Mouse (Mus musculus) heart, postnatal 0 days (tissue): ENCODE measurements around the gene Prkn. TPM values are rescaled to one million over a fixed set of nuclear protein-coding genes. Genes with fewer than 3 reads are reported as not detected.

Experiments
- ATAC-seq: fragments of 200-750 bp; cut with Nextera tagmentation; 2 replicates; pipeline ENCODE4 v1.8.0; 2017; ENCODE audit warnings: low read depth, moderate number of reproducible peaks, moderate library complexity; ENCODE audit not compliant: insufficient read depth
- DNase-seq: peaks from one replicate; pipeline ENCODE4 v3.0.0-alpha.2; 2016; ENCODE audit warnings: low spot score
- H3K27ac ChIP-seq: fragments of 300-500 bp; sonication (generic); 2 replicates; pipeline ENCODE4 v1.5.1; 2014; ENCODE audit warnings: low read depth, mild to moderate bottlenecking
- H3K27me3 ChIP-seq: fragments of 300-500 bp; sonication (generic); 2 replicates; pipeline ENCODE4 v1.6.1; 2014; ENCODE audit warnings: low read length, mixed read lengths; ENCODE audit not compliant: control insufficient read depth, insufficient read depth
- H3K36me3 ChIP-seq: fragments of 300-500 bp; sonication (generic); replicated peaks from 2 replicates; pipeline ENCODE4 v1.6.1; 2014; ENCODE audit warnings: low read length, mixed read lengths; ENCODE audit not compliant: control insufficient read depth, insufficient read depth
- H3K4me1 ChIP-seq: fragments of 300-500 bp; sonication (generic); 2 replicates; pipeline ENCODE4 v1.6.1; 2014; ENCODE audit warnings: antibody characterized with exemption; ENCODE audit not compliant: control insufficient read depth, insufficient read depth
- H3K4me2 ChIP-seq: fragments of 300-500 bp; sonication (generic); 2 replicates; pipeline ENCODE4 v1.6.1; 2014; ENCODE audit warnings: low read depth, mild to moderate bottlenecking, low read length, moderate library complexity
- H3K4me3 ChIP-seq: fragments of 300-500 bp; sonication (generic); 2 replicates; pipeline ENCODE4 v1.5.1; 2014; ENCODE audit warnings: low read depth, low read length
- H3K9ac ChIP-seq: fragments of 300-500 bp; sonication (generic); replicated peaks from 2 replicates; pipeline ENCODE4 v1.6.1; 2014; ENCODE audit warnings: low read depth, low read length, mixed read lengths
- H3K9me3 ChIP-seq: fragments of 300-500 bp; sonication (generic); replicated peaks from 2 replicates; pipeline ENCODE4 v1.6.1; 2016; ENCODE audit warnings: low read length; ENCODE audit not compliant: control insufficient read depth
- CTCF ChIP-seq: IDR thresholded peaks from 2 replicates; pipeline ENCODE4 v1.5.1; 2016; ENCODE audit warnings: antibody characterized with exemption, control low read depth, low read depth
- EP300 ChIP-seq: IDR thresholded peaks from 2 replicates; pipeline ENCODE4 v1.6.1; 2016; ENCODE audit warnings: antibody characterized with exemption, low read depth
- WGBS: fragments of 180-500 bp; shearing (Covaris S2); extraction: QIAGEN DNeasy Blood & Tissue Kit; methylation state at CpG from one replicate; pipeline ENCODE4 v1.1.7; 2014; 5-methylcytosine and 5-hydroxymethylcytosine counted together
- polyA plus RNA-seq: library from polyadenylated mRNA; unstranded; fragments of >200 nt; fragmentation: Nextera tagmentation; extraction: Ambion mirVana; gene quantifications from 2 replicates; pipeline ENCODE4 v1.2.1, GENCODE M21; 2015
- total RNA-seq: library from RNA; depleted of rRNA; stranded (reverse); fragments of >200 nt; gene quantifications from 2 replicates; pipeline ENCODE4 v1.2.3, GENCODE M21; 2014; ENCODE audit warnings: low replicate concordance

Prkn gene
- total and polyA plus RNA-seq, 2 experiments from 2014 or later = 4.5 to 14.2 TPM

DNA sequence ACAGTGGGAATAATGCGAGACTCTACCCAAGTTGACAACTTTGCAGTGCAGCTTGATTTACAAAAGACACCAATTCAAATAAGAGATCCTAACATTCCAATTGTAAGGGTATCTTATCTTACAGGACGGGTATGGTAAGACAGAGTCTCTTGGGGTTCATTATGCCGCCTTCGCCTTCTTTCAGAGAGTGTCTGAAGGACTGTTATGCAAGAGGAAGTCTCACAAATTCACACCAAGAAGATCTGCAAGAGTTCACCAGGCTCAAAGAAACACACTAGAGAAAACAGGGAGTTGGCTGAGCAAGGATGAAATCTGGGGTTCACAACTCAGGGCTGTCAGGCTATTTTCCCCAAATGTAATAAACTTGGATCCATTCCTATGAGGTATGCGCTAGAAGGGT, 1242.0 kb downstream of the Prkn start:
- TF ChIP-seq EP300 (no peak), CTCF (no peak)
- 62% methylated on average over 5 of the region's 5 CpGs for WGBS
- Histone ChIP-seq H3K9me3 (no peaks in the 10 kb centered on the region), H3K4me3 (no peak overlapping the region), H3K36me3 (no peaks in the 10 kb centered on the region), H3K27me3 (no peaks in the 10 kb centered on the region), H3K4me2 (no peak overlapping the region), H3K9ac (no peak overlapping the region), H3K4me1 (no peaks in the 10 kb centered on the region), H3K27ac (no peak overlapping the region)
- no peak for ATAC-seq
- no peak for DNase-seq

GRCm38 (mm10) chr17:12090261-12090927, 1250.2 kb downstream of the Prkn start:
- Histone ChIP-seq H3K9me3 (no peaks in the 10 kb centered on the region), H3K4me1 (no peaks in the 10 kb centered on the region), H3K9ac (no peak overlapping the region), H3K36me3 (no peaks in the 10 kb centered on the region), H3K27me3 (no peaks in the 10 kb centered on the region), H3K4me3 (no peak overlapping the region), H3K4me2 (no peak overlapping the region), H3K27ac (no peak overlapping the region)
- no peak for TF ChIP-seq EP300
- DNase-seq (no peak), ATAC-seq (no peak)
- WGBS = 57% methylated on average over 5 of the region's 5 CpGs

DNA sequence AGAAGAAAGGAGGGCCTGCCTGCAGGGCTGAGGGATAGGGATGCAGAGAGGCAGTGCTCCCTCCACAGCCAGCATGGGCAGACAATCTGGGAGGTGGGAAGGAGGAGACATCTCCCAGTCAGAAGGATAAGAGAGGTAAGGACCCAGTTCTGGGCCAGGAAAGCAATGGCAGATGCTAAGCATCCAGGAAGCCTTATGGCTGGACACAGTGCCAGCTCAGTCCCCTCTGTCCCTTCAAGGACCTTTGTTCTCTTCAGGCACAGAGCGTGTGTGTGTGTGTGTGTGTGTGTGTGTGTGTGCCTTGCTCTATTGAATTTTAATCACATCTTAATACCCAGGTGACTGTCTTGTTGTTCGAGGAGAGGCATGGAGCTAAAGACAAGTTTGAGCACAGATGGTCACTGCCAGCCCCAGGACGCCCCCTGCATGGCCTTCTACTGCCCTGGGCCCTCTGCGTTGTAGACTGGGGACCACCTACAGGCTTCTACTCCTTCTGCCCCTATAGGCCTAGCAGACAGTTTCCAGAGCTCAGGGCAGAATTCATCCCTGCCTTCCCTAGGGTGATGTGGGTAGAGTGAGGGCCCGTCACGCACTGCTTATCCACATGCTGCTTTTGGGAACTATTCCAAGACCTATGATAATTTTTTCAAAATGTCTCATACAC, 1252.8 kb downstream of the Prkn start:
- no peaks in the 10 kb centered on the region for H3K4me1 ChIP-seq
- H3K27ac ChIP-seq = no peak overlapping the region
- H3K36me3 ChIP-seq = no peaks in the 10 kb centered on the region
- no peak for DNase-seq
- H3K9ac ChIP-seq = no peak overlapping the region
- H3K9me3 ChIP-seq = no peaks in the 10 kb centered on the region
- WGBS = 81% methylated on average over 6 of the region's 6 CpGs
- H3K4me2 ChIP-seq = no peak overlapping the region
- ATAC-seq = no peak
- TF ChIP-seq CTCF (no peak), EP300 (no peak)
- H3K4me3 ChIP-seq = no peak overlapping the region
- H3K27me3 ChIP-seq = no peaks in the 10 kb centered on the region

DNA sequence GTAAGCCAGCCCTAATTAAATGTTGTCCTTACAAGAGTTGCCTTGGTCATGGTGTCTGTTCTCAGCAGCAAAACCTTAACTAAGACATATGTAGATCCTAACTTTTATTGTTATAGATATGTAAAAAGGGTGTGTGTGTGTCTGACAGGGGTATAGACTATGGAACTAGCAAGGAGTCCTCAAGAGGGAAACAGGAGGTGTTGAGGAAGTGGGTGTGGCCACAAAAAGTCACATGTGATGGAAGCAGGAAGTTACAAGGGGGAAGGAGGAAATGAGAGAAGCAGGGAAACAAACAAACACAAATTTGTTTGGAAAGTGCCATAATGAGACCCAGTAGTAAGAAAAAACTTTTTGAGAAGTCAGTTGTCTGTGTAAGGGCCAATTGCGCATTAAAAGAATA, 1253.8 kb downstream of the Prkn start:
- TF ChIP-seq CTCF (no peak), EP300 (no peak)
- Histone ChIP-seq H3K27ac (no peak overlapping the region), H3K4me1 (no peaks in the 10 kb centered on the region), H3K27me3 (no peaks in the 10 kb centered on the region), H3K9me3 (no peaks in the 10 kb centered on the region), H3K9ac (no peak overlapping the region), H3K4me3 (no peak overlapping the region), H3K36me3 (no peaks in the 10 kb centered on the region), H3K4me2 (no peak overlapping the region)
- DNase-seq (no peak), ATAC-seq (no peak)
- WGBS = 93% methylated on average over 1 of the region's 1 CpGs

- Histone ChIP-seq H3K9me3 (no peaks in the 10 kb centered on the region), H3K4me3 (no peak overlapping the region), H3K4me2 (no peak overlapping the region), H3K9ac (no peak overlapping the region), H3K27ac (no peak overlapping the region), H3K27me3 (no peaks in the 10 kb centered on the region), H3K4me1 (no peaks in the 10 kb centered on the region), H3K36me3 (no peaks in the 10 kb centered on the region)
- TF ChIP-seq CTCF (no peak), EP300 (no peak)
- ATAC-seq (no peak), DNase-seq (no peak)
- WGBS = 84% methylated on average over 9 of the region's 9 CpGs
Observed at GRCm38 (mm10) chr17:12094827-12095590, 1254.8 kb downstream of the Prkn start.
